Mouse (Mus musculus) spleen, embryonic (tissue): Measurements from ENCODE around the gene Sirt1.
"Not testable (repeated sequence)": the region's sequence is repeated elsewhere in the genome, so short reads cannot be mapped to it uniquely, and the experiment has no call there.

Experiments
- CTCF ChIA-PET: fragments of 350-600 bp; sonication (Branson Sonifier 250); formaldehyde crosslinking; loops from one replicate; lab custom pipeline; 2022; lab: Charles Lee

The Sirt1 gene

DNA sequence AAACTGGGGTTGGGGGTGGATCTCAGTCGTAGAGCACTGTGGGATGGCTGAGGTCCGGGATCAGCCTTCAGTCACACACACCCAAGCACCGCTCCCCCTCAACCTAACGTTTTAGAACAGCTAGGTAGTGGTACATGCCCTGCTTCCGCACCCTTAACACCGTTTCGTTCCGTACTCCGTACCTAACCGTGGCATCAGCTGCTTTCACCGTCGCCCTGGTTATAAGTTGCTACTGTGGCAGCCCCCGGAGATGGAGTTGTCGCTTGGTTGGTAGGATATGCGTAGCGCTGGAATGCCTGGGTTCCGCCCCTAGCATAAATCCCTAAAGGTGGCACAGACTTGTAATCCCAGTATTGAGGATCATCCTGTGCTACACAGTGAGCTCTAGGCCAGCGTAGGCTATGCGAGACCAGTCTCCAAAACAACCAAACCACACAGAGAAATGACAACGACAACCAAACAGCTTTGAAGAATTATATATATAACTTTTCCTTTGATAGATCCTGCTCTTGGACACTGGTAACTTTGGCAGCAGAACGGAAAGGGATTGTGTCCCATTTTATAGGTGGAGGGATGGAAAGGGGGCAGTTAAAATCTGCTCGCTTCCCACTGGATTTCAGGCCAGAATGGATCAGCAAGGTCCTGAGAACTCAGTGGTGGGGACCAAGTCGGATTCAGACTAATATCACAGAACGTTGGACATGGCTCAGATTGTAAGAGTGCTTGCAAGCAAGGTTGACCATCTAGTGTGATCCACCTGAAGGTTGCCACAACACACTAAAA is at the start of gene Sirt1:
Sirt1 (minus strand) TSS at position 207 of the 783 bp plus-strand sequence.
- CTCF ChIA-PET, result interaction anchor here (1.0 kb wide), 1 partner anchor 13 kb away, joined by 3 read pairs; no protein-coding TSS in a partner anchor

DNA sequence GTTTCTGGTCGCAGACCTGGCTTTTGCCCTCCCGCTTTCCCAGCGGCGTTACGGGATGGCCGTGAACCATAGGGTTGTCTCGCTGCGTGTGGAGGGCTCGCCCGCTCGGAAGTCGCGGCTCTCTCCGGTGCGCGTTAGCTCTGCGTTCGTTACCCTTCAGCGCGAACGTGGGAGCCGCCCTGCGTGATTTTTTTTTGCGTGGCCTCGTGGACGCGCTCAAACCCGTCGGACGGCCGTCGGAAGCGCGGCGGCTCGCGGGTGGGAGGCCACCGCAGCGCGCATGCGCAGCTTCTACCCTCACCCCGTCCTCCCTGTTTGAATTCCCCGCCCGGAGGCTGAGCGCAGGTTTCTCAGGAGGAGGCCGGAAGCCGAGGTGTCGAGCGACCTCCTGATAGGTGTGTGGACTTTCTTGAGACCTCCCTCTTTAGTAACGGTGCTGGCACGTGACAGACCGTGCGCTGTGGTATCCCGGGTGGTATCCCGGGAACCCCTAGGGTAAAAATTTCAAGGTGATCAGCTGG is 48.3 kb upstream of the Sirt1 start, which contains the start of gene Ctnna3:
Ctnna3 (plus strand) TSS at position 314 of the 521 bp plus-strand sequence.
- CTCF ChIA-PET, result no interaction called here

DNA sequence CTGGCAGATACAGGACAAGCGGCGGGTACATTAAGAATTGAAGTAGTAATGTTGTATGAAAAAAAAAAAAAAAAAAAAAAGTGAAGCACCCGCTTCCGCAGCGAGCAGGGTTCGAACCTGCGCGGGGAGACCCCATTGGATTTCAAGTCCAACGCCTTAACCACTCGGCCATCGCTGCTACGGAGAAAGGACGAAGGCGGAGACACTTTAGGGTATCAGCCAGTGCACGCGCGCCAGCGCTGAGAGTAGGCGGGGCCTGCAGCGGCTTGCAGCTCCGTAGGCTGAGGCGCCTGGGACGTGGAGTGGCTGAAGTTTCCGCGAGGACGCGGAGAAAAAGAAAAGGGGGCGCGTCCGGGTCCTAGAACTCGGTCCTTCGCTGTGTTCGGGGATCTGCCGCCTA is 47.9 kb upstream of the Sirt1 start:
- CTCF ChIA-PET, result interaction anchor here (0.7 kb wide), 2 partner anchors 19 to 1993 kb away, joined by 6 to 26 read pairs; no protein-coding TSS in a partner anchor

DNA sequence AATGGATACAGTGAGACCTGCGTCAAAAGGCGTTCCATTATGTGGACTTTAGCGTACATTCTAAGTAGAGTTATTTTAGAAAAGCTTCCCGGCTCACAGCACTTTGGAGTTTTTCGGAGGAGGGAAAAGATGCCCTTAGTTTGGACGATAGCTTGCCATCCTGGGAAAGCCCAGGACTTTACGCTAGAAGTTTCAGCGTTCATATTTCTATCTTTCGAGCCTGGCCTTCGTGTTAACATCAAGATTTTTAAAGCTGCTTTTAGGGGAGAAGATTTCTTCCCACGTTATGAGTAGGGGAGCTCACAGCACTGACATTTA is 47.5 kb upstream of the Sirt1 start:
- CTCF ChIA-PET, result interaction anchor here (0.7 kb wide), 2 partner anchors 19 to 1993 kb away, joined by 6 to 26 read pairs; no protein-coding TSS in a partner anchor

DNA sequence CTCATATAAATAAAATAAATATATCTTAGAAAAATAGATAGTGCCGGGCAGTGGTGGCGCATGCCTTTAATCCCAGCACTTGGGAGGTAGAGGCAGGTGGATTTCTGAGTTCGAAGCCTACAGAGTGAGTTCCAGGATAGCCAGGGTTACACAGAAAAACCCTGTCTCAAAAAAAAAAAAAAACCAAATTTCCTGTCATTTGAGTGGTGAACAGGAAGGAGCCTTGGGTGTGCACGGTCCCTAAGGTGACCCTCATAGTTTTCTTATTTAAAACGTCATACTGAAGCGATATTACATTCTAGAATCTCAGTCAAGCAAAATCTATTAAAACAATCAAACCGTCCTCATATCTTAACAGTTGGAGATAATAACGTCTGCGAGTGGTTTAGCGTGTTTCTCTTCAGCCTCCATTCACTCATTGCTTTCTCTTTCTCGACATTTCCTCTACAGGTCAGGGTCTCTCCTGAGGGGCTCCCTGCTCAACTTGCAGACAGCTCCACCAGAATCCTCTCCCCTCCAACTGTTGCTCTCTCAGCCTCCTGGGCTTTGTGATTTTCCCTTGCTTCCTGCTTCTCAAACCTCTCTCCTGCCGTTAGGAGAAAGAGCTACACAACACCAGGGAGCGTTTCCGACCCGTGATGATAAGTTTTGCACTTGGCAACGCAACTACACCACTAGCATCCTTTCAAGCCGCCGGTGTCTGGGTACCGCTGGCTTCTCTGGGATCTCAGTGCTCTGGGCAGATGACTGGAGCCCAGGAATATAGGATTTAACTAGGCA is 46.9 kb upstream of the Sirt1 start:
- CTCF ChIA-PET, result interaction anchor here (0.7 kb wide), 2 partner anchors 19 to 1992 kb away, joined by 6 to 26 read pairs; no protein-coding TSS in a partner anchor

DNA sequence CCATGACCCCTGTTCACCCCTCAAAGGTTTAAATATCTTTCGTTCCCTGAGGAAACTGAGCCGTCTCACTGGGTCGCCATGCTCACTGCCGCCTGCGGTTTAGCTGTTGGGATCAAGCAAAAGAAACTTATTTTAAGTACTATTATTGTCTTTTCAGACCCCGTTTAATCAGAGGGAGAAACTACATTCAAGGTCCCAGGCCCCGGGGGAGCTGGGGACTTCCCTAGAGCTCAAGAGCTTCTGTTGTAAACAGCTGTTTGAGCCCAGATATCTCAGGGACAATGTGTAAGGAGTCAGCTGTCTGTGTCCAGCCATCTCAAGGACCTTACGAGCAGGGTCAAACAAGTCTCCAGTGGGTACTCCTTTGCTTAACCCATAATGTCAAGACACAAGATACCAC is 45.6 kb upstream of the Sirt1 start:
- CTCF ChIA-PET, result no interaction called here

DNA sequence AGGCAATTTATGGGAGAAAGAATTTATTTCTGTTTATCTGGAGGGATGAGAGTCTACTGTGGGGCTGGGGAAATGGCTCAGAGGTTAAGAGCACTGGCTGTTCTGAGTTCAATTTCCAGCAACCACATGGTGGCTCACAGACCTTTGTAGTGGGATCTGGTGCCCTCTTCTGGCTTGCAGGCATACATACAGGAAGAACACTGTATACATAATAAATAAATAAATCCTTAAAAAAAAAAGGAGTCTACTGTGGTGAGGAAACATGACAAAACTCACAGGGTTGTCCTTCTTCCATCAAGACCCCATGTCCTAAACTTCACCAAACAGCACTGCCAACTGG is 42.9 kb upstream of the Sirt1 start:
- CTCF ChIA-PET, result interaction anchor here (0.6 kb wide), 1 partner anchor 11 kb away, joined by 11 read pairs; no protein-coding TSS in a partner anchor

DNA sequence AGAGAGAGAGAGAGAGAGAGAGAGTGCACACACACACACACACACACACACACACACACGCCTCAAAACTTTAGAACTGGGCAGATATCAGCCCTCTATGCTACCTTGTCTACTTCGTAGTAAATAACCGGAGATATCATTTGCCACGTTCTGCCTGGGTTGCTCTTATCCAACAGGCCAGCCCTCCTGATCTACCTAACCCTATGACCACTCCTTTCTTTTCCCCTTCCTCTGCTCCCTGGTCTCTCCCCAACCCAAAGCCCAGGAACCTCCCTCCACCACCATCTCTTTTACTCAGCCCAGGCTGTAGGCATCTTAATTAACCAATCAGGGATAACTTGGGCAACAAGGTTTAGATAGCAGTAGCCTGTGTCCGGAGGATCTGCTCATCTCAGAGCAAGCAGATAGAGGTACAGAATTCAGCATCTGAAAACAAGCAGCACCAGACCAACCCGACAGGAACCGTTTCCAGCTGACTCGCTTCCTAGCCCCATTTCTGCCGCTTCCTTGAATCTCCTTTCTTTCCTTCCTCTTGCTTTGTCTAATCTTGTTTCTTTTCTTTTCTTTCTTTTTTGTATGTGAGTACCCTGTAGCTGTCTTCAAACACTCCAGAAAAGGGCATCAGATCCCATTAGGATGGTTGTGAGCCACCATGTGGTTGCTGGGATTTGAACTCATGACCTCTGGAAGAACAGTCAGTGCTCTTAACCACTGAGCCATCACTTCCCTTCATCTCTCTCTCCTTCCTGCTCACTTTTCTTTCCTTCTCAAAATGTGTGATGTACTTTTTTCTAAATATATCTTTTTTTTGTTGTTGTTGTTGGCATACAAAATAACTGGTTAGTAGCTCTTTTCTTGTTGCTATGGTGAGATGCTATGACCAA is 42.3 kb upstream of the Sirt1 start:
- CTCF ChIA-PET, result interaction anchor here (0.6 kb wide), 2 partner anchors 11 to 1312 kb away, joined by 3 to 11 read pairs; no protein-coding TSS in a partner anchor

DNA sequence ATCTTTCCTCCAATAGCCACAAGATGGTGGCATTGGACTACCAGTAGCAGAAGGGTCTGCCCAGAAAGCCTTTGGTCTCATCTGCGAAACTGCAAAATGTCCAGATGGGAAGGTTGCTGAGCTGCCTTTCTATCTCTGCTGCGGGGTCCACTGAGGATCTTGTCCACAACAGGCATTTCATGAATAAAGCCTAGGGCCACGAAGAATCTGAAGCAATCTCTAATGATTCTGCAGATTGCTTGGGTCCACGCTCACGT is 41.2 kb upstream of the Sirt1 start:
- CTCF ChIA-PET, result no interaction called here

DNA sequence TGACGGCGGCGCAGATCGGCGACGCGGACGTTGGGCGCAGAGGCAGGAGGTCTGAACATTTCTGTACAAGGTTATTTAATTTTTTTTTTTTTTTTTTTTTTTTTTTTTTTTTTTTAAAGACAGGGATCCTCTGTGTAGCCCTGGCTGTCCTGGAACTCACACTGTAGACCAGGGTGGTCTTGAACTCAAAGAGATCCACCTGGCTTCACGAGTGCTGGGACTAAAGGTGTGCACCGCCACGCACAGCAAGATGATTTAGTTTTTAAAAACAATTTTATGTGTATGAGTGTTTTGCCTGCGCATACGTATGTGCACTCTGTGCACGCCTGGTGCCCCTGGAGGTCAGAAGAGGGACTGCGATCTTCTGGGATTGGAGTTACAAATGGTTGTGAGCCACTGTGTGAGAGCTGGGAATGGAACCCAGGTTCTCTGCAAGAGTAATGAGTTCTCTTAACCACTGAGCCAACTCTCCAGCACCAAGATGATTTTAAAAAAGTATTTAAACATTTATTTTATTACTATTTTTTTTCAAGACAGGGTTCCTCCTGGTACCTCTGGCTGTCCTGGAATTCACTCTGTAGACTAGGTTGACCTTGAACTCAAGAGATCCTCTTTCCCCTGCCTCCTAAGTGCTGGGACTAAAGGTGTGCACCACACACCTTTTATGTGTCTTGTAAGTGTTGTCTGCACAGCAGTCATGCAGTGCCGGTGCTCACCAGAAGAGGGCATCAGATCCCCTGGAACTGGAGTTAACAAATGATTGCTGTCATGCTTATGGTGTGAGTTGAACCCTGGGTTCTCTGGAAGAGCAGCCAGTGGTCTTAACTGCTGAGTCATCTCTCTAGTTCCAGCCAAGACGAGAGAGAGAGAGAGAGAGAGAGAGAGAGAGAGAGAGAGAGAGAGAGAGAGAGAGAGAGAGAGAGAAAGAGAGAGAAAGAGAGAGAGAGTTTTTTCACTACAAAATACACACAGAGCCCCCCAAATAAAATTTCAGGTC is 40.5 kb upstream of the Sirt1 start, which contains the start of gene Gm7075:
Gm7075 (minus strand) TSS at position 51 of the 997 bp plus-strand sequence.
- CTCF ChIA-PET, result interaction anchor here (0.6 kb wide), 1 partner anchor 658 kb away, joined by 3 read pairs; no protein-coding TSS in a partner anchor

DNA sequence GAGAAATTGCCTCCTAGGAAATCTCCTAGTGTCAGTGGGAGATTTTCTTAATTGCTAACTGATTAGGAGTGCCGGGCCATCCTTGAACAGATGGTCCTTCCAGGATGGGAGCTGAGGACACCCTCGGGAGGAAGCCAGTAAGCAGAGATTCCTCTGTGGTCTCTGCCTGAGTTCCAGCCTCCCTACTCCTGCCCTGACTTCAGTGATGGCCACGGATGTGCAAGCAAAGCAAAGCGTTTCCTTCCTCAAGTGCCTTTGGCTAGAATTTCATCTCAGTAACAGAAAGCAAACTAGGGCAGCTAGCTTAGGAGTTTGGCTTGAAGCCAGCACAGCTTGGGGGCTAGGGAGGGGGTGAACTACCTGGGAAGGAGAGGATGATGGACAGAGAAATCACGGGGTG is 35.6 kb upstream of the Sirt1 start:
- CTCF ChIA-PET, result no interaction called here

DNA sequence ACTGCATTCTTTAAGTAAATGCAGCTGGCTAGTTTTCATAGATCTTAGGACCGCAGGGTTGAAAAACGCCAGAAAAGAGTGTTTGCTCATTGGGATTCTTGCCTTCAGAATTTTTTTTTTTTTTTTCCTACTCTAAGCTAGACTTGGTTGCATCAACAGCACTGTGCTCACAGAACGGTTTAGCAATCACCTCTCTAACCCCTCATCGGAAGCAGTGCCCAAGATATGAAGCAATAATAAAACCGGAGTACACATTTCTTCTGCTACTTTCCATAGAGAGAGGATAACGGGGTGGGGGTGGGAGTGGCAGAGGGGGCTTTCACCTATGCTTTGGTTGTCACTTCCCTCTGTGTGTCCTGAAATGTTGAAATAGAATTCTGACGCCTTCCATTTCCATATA is 34.3 kb upstream of the Sirt1 start:
- CTCF ChIA-PET, result no interaction called here

DNA sequence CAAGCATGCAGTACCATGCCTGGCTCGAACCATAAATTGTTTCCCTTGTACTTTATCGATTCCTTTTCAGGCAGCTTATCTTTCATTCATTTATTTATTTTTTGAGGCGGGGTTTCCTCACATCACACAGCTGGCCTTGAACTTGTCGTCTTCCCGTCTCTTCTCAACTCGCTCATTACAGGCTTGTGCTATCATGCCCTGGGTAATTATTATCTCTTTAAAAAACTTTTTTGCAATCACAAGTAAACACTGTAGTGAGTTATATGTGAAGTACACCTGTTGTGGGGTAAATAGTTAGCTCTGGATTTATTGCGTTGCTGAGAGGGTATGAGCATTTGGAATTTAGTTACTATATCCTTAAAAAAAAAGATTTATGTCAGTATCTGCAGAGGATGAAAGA is 33.8 kb upstream of the Sirt1 start:
- CTCF ChIA-PET, result no interaction called here

DNA sequence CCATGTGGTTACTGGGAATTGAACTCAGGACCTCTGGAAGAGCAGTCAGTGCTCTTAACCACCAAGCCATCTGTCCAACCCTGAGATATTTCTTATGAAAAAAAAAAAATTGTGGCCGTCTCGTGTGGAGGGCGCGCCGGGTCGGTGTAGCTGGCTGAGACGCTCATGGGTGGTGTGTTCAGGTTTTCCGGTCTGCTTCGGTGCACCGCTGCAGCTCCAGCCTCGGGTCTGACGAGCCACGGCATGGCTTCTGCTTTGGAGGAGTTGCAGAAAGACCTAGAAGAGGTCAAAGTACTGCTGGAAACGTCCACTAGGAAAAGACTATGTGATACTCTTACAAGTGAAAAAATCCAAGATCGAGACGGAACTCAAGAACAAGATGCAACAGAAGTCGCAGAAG is 31.3 kb upstream of the Sirt1 start:
- CTCF ChIA-PET, result interaction anchor here (0.7 kb wide), 2 partner anchors 11 to 293 kb away, joined by 5 to 11 read pairs; no protein-coding TSS in a partner anchor

DNA sequence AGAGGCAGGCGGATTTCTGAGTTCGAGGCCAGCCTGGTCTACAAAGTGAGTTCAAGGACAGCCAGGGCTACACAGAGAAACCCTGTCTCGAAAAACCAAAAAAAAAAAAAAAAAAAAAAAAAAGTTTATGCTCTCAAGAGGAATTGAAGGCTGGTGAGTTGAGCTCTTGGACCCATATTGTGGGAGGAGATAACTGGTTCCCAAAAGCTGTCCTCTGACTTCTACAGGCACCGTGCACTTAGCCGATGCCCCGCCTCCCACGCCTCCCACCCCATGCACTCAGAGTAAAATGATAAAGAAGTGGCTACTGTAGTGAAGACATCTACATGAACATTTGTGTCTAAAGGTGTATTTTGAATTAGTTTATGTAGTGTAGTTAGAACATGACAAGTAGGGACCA is 30.2 kb upstream of the Sirt1 start:
- CTCF ChIA-PET, result not testable (repeated sequence)

DNA sequence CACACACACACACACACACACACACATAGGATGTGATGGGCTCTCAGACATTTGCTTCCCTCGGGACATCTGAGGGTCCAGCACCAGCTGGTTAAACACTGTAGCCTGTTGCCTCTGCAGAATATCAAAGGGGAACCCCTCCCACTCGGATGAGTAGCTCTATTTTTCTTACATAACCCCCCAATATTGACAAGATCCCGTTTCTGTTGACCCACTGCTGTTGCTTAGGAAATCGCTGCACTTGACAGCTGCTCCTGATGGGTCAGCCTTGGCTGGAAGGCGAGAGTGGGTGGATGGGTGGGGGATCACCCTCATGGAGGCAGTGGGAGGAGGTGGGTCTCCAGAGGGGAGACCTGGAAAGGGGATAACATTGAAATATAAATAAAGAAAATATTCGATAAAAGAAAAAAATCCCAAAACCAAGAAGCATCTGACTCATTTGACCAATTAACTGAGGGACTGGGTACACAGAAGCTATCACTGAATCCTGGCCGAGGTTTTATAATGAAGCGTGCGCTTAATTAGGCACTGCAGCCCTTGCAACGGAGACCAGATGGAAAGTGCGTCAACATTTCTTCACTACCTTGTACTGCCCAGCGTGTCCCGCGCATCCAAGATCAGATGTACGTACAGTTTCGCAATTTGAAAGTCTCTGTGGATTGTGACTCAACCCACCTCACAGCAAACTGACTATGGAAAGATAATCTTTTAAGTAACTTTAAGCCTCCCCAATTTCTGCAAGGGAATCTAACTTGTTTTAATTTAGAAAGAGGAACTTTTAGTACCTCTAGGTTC is 28.9 kb upstream of the Sirt1 start:
- CTCF ChIA-PET, result interaction anchor here (0.5 kb wide), 1 partner anchor 19 kb away, joined by 6 read pairs; no protein-coding TSS in a partner anchor

DNA sequence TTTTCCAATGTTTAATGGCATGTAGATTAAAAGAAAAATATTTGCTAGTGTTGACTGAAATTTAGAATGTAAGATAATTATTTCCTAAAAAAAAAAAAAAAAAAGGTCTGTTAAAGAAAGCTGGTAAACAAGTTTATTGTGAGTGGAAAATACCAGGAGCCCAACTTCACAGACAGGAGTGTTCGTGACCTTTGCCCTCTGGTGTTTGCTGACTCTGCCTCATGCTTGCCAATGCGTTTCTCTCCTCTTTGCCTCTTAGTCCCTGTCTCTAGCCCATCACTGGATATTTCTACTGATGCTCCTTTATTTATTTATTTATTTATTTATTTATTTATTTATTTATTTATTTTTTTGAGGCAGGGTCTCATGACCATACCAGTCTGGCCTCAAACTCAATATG is 22.1 kb upstream of the Sirt1 start:
- CTCF ChIA-PET, result no interaction called here

DNA sequence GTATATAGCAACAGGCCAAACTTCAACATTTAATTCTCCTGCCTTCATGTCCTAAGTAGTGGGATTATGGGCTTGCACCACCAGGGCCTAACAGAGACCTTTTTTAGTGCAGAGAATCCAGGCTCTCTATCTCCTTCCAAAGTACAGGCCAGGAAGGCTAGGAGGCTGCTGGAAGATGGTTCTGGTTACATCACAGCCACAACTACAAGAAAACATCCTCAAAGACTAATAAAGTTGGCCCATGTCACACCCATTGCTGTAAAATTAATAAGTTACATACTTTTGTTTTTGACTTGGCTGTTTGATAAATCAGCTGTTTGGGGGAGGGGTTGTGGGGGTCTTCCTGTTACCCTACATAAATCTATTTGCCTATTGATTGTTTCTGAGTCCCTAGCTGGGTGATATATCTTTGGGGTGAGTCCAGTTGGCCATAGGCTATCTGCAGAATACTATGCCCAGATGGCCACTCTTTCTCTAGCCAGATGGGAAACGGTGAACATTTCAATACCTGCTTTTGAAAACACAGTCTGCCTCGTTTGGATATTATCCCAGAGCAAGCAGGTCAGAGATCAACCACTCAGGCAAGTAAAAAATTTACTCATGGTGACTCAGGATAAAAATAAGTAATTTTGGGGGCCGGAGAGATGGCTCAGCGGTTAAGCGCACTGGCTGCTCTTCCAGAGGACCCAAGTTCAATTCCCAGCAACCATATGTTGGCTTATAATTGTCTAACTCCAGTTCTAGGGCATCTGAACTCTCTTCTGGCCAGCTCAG is 21.4 kb upstream of the Sirt1 start:
- CTCF ChIA-PET, result interaction anchor here (0.7 kb wide), 1 partner anchor 1956 kb away, joined by 3 read pairs; no protein-coding TSS in a partner anchor
